Mouse (Mus musculus): Measurements from ENCODE around the gene Atrn. TPM values are rescaled to one million over a fixed set of nuclear protein-coding genes. Genes with fewer than 3 reads are reported as not detected.

Atrn gene
- total RNA-seq, 2 experiments from 2014 or later = 26.5 to 32.7 TPM

Small RNA genes lying within 50 kb of the gene (microRNA-seq; reads per million reads assigned to microRNA genes)
- not detected for gene Mir6973b

Other genes starting within 250 kb of the Atrn start
- 100 to 1,000 TPM; 145 to 155 TPM for gene Ddrgk1, start 241.8 kb upstream of the Atrn start, total RNA-seq (2021)
- gene Itpa, start 238.9 kb upstream of the Atrn start, total RNA-seq (2021) = 10 to 100 TPM; 26.6 to 33.3 TPM
- 1 to 10 TPM; 1.2 to 1.6 TPM for gene Slc4a11, start 209.0 kb upstream of the Atrn start, total RNA-seq (2021)
- 10 to 100 TPM; 38.9 to 49.6 TPM for gene 4930402H24Rik, start 89 bp upstream of the Atrn start, total RNA-seq (2021)
- gene Gfra4, start 136.6 kb downstream of the Atrn start, total RNA-seq (2021) = 10 to 100 TPM in 1 of 2 experiments, 1 to 10 TPM in 1; 8.5 to 15.1 TPM
- 1 to 10 TPM; 2.4 to 3.9 TPM for gene Adam33, start 157.3 kb downstream of the Atrn start, total RNA-seq (2021)
- gene Siglec1, start 180.3 kb downstream of the Atrn start, total RNA-seq (2021) = 1 to 10 TPM; 3.8 to 3.9 TPM
- 10 to 100 TPM; 23.5 to 27.5 TPM for gene Hspa12b, start 220.8 kb downstream of the Atrn start, total RNA-seq (2021)
- not detected for gene Gm11037, start 227.0 kb downstream of the Atrn start, total RNA-seq (2021)